Mouse (Mus musculus) layer of hippocampus, adult 8-10 months (tissue): Measurements from ENCODE around the gene Ptprg. TPM values are rescaled to one million over a fixed set of nuclear protein-coding genes. Genes with fewer than 3 reads are reported as not detected.
"Not testable (repeated sequence)": the region's sequence is repeated elsewhere in the genome, so short reads cannot be mapped to it uniquely, and the experiment has no call there.

ENCODE experiments used
- DNase-seq, 2 experiments: peaks; one replicate each; pipeline ENCODE4 v3.0.0; 2022; ENCODE audit warnings: low spot score in 2 of 2
- total RNA-seq, 4 experiments: library from RNA; stranded (reverse); gene quantifications; 2 replicates each; pipeline ENCODE4 v1.2.4; 2022

Ptprg gene
- total RNA-seq, 4 experiments from 2014 or later: 88.2 to 105 (median 94.3) TPM

- peak in 1 of 2 experiments; percentile 23 for DNase-seq
Observed at GRCm38 (mm10) chr14:12189717-12190600, 636.6 kb downstream of the Ptprg start.

GRCm38 (mm10) chr14:12191076-12191475 lies 637.7 kb downstream of the Ptprg start:
- DNase-seq: no peak

GRCm38 (mm10) chr14:12198735-12199134 lies 645.4 kb downstream of the Ptprg start:
- DNase-seq: no peak

DNA sequence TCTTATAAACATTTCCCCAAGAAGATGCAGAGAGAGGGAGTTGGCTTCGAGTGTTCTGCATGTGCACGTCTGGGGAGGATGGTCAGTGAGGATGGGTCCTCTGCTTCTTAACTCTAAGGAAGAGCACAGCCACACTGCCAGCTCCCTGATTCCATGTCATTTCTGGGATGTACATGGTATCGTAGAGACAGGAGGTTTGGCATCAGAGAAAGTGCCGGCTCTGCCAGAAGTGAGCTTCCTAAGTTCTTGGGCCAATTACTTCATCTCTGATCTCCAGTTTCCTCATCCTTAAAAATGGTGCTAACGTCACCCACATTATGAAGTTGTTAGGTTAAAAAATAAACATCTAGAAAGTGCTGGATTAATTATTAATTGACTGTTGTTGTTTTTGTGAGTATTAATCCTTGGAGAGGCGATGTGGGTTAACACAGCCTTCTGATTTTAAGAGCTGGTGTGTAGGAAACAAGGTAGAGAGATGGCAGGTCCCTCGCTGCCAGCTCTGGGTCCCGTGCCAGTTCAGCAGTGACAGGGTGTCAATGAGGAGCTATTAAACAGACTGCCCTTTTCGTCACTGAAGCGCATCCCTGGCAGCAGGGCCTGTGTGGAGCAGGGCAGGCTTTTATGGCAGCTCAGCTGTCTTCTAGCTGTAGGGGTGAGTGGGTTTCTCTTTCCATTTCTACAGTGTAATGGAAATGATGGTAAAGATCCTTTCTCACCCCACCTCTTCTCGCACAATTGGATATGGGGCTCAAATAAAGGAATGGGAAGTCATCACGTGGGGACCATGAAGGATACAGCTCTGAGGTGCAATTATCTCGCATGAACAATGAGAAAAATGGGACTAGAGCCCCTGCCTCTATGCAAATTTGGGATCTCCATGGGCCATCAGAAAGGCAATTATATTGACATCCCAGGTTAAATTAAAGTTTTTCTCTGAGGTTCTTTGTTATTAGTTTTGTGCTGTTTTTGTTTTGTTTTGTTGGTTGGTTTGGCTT lies 646.9 kb downstream of the Ptprg start:
- DNase-seq: no peak

DNA sequence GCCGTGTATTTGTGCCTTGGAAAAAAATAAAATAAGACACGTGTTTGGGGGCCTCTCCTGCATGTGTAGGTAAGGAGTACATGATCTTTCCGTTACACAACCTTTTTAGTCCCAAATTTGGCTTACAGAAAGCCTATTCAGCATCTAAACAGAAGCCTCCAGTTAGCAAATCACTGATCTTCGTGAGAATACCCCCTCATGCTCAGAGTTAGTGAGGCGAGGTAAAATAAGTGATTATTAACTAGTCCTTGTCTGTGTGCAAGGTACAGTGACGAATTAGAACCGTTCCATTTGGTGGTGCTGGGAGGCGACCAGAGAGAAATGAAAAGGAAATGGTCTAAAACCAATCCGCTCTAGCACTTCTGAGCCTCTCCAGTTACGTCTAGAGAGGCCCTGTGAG lies 648.9 kb downstream of the Ptprg start:
- no peak for DNase-seq

DNA sequence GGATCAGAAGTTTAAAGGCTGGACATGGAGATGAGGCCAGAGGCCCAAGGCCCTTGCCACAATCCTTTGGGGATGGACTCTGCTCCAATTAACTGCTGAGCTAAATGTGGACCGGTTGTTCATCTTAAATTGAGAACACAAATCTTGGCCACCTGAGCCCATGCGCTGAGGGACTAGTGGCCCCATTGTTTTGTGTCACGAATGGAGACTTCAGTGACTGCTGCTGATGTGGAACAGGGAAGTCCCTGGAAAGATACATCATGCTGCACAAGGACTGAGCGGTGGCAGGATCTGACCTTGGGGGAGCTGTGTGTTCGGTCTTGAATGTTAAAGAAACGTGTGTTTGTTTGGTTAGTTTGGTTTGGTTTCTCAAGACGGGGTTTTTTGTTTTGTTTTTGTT lies 649.7 kb downstream of the Ptprg start:
- no peak for DNase-seq

GRCm38 (mm10) chr14:12206138-12206537 lies 652.8 kb downstream of the Ptprg start:
- DNase-seq: no peak

DNA sequence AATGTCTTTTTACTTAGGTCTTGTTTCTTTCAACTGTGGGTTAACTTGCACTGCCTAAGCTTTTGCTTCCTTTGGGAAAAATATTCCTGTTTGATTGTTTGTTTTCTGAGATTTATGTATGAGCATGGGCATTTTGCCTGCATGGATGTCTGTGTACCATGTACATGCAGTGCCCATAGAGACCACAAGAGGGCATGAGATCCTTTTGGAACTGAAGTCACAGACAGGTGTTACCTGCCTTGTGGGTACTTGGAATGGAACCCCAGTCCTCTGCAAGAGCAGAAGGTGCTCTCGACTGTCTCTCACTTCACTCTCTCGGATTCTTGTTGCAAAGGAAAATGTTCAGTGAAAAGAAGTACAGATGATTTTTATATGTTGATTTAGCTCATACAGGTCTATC lies 655.2 kb downstream of the Ptprg start:
- DNase-seq: no peak

DNA sequence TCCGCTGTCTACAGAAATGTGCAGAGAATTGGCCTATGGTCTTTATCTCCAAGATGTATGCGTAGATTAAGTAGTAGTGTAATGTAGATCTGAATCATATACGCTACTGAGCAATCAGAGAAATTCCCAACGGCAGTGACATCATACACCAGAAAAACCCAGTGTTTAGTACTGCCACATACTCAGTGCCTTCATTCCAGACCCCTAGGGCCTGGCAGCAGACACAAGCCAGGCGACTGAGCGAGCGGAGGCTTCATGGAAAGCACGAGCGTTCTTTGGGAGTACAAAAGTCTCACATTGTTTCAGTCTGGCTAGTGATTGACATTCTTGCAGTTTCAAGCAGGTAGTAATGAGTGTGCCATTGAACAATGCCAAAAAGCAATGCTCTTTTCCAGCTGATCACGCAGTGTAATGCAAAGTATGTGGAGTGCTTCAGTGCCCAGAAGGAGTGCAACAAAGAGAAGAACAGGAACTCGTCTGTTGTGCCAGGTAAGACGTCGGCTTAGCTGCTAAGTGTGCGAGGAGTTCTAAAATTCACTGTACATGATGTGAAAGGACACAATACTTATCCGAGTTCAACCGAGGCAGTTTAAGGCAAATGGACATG lies 665.3 kb downstream of the Ptprg start:
- no peak for DNase-seq

DNA sequence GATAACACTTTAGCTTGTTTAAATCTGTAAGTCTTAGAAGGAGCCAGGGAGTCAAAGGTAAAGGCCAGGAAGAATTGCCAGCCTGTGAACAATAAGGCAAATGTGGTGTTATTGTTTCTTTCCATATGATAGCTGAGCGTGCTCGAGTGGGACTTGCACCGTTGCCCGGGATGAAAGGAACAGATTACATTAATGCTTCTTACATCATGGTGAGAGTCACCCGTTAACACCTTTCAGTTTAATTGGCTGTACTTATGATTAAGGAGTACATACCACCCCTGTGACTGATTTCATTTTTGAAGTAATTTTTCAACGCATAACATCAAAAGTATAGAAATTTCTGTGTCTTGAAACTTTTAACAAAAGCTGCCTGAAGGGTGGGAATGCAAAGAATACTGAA lies 666.5 kb downstream of the Ptprg start:
- no peak for DNase-seq

GRCm38 (mm10) chr14:12220540-12220939 lies 667.2 kb downstream of the Ptprg start:
- DNase-seq: peak in 1 of 2 experiments; percentile 34

- DNase-seq: no peak
Observed at GRCm38 (mm10) chr14:12221571-12221970, 668.2 kb downstream of the Ptprg start.

- no peak for DNase-seq
Observed at GRCm38 (mm10) chr14:12243726-12244125, 690.4 kb downstream of the Ptprg start.

DNA sequence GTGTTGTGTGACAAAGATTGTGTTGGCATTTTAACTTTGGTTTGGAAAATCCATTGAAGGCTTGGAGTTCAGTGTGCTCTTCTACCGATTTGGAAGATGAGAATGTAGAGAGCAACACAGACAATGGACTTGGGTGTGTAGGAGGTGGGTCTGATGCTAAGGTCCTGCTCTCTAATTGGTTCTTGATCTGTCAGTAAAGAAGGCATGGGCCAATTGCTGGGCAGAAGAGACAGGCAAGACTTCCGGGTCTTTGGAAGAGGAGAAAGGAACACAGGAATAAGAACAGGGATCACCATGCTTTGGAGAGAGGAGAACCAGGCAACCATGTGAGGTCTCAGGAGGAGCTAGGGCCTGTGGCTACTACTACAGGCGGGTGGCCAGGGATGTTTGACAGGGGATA lies 722.7 kb downstream of the Ptprg start:
- DNase-seq: no peak

DNA sequence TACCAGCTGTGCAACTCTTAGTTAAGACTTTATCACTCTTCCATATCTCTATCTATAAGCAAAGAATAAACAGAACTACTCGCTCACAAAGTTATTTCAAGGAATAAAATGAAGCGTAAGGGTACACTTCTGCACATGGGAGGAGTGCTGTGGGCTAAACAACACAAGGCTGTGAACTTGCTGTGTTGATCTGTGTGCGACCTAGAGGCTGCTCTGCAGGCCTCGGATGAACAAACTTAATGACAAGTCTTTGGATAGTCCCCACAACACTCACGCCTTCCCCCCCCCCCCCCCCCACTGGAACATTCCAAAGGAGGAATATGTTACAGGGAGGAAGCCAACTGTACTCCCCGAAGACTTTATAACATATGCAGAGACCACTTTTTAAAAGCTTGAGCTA lies 730.3 kb downstream of the Ptprg start, which contains the start of gene Gm49355:
TSS of gene Gm49355 (plus strand) at position 336 of the 400 bp plus-strand sequence.
- DNase-seq: no peak

GRCm38 (mm10) chr14:12284141-12284912 lies 731.0 kb downstream of the Ptprg start, which contains the start of gene 3830406C13Rik:
Gene 3830406C13Rik, plus strand, starts transcription at chr14:12284173.
- DNase-seq: peak; percentile 82 to 86

- not testable (repeated sequence) for DNase-seq
Observed at GRCm38 (mm10) chr14:12289747-12290146, 736.4 kb downstream of the Ptprg start.
